Mouse (Mus musculus): ENCODE measurements around the gene Syt2.

DNA sequence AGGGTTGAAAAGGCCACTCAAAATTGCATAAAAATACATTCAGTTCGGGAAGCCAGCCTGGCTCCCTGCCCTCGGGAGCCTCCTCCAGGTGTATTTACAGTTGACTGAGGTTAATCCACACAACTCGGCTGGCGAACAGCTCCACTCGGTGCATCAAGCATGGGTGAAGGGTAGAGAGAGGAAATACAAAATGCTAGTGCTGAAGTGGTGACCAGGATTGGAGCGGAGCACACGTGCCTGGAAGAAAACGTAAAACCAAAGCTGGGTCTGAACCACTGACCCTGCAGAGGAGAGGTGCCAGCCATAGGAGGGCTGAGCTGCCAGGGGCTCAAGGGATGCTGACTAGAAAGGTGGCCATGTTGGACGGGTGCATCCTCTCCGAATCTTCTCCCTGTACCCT is 108.3 kb downstream of the Syt2 start:
- TF ChIP-seq CTCF (IDR thresholded peaks at IDR 0.05; ENCODE audit: control insufficient read depth, insufficient read depth, low read length) = no peak
- no peak for TF ChIP-seq POLR2A (IDR thresholded peaks at IDR 0.05; ENCODE audit: borderline replicate concordance, control insufficient read depth, low read depth, low read length)

Measured in bone marrow, adult 2 months (tissue).